Mouse (Mus musculus) brain, embryonic 14.5 days (tissue): Measurements from ENCODE around the gene Cd2. TPM values are rescaled to one million over a fixed set of nuclear protein-coding genes. Genes with fewer than 3 reads are reported as not detected.
A peak's percentile ranks its signal among the peaks of the same experiment; 100 is the strongest.

Experiments used
- DNase-seq: peaks from one replicate; pipeline ENCODE4 v3.0.0-alpha.2; 2011; ENCODE audit warnings: low read depth
- CTCF ChIP-seq: fragments of 200-500 bp; IDR thresholded peaks from 2 replicates; pipeline ENCODE4 v1.5.1; 2012; ENCODE audit warnings: inconsistent platforms, mild to moderate bottlenecking, moderate library complexity, borderline replicate concordance; ENCODE audit not compliant: insufficient read depth, insufficient read length; ENCODE audit errors: extremely low read depth
- POLR2A ChIP-seq: fragments of 200-500 bp; IDR thresholded peaks from 2 replicates; pipeline ENCODE4 v1.6.1; 2012; ENCODE audit warnings: mild to moderate bottlenecking, inconsistent platforms, borderline replicate concordance; ENCODE audit not compliant: poor library complexity, insufficient read depth, insufficient read length, severe bottlenecking; ENCODE audit errors: extremely low read depth
- polyA plus RNA-seq: library from polyadenylated mRNA; depleted of rRNA; stranded (reverse); fragments of >200 nt; gene quantifications from 2 replicates; pipeline ENCODE4 v1.2.3, GENCODE M21; 2012

The Cd2 gene
- polyA plus RNA-seq, 1 experiment: not detected

- TF ChIP-seq POLR2A (no peak), CTCF (no peak)
- no peak for DNase-seq
Observed at GRCm38 (mm10) chr3:101305046-101305445, 17.3 kb upstream of the Cd2 start.

GRCm38 (mm10) chr3:101304156-101304555, 16.4 kb upstream of the Cd2 start:
- DNase-seq: peak; percentile 84
- no peak for TF ChIP-seq POLR2A
- TF ChIP-seq CTCF: peak; percentile 91

- DNase-seq: peak; percentile 89
Observed at GRCm38 (mm10) chr3:101300271-101301071, 12.7 kb upstream of the Cd2 start.

GRCm38 (mm10) chr3:101299591-101299990, 11.9 kb upstream of the Cd2 start:
- TF ChIP-seq CTCF (no peak), POLR2A (no peak)
- no peak for DNase-seq

More at GRCm38 (mm10) chr3:101300271-101301071, 12.7 kb upstream of the Cd2 start:
- TF ChIP-seq CTCF (no peak), POLR2A (no peak)

GRCm38 (mm10) chr3:101297221-101297620, 9.5 kb upstream of the Cd2 start:
- no peak for DNase-seq
- TF ChIP-seq CTCF: no peak
- no peak for TF ChIP-seq POLR2A

GRCm38 (mm10) chr3:101295931-101296820, 8.4 kb upstream of the Cd2 start:
- no peak for DNase-seq
- no peak for TF ChIP-seq CTCF
- no peak for TF ChIP-seq POLR2A

- DNase-seq: peak; percentile 95
- TF ChIP-seq POLR2A: no peak
- peak; percentile 96 for TF ChIP-seq CTCF
Observed at GRCm38 (mm10) chr3:101295366-101295867, 7.7 kb upstream of the Cd2 start.

GRCm38 (mm10) chr3:101294487-101295365, 7.0 kb upstream of the Cd2 start:
- TF ChIP-seq POLR2A (no peak), CTCF (no peak)
- no peak for DNase-seq

- TF ChIP-seq POLR2A (no peak), CTCF (no peak)
- no peak for DNase-seq
Observed at GRCm38 (mm10) chr3:101293571-101294135, 5.9 kb upstream of the Cd2 start.

GRCm38 (mm10) chr3:101292611-101293010, 4.9 kb upstream of the Cd2 start:
- no peak for DNase-seq
- TF ChIP-seq CTCF (no peak), POLR2A (no peak)
